In genomic region chr14:120391701-120392100, GRCm38 (mm10) we compare ENCODE assay signal across 13 mouse cellular contexts.
A peak's percentile ranks its signal among the peaks of the same experiment; 100 is the strongest.
DNase-seq lines count a peak whose midpoint lies in the region; ATAC-seq and TF ChIP-seq lines count a peak whose summit lies in the region.
"Had no signal": no experiment of that assay in that cellular context is flagged by ENCODE, and none has a peak within 500 bp of the region (broad histone marks: within the 10 kb centered on the region; RNA-seq: fewer than 3 reads in every experiment).

No protein-coding gene starts in this region.

- TF ChIP-seq POLR2A in olfactory bulb, adult 2 months (IDR thresholded peaks at IDR 0.05; ENCODE audit: insufficient read depth, low read depth, low read length), result no peak

- WGBS in heart, embryonic 13.5 days, result 70% methylated on average over 10 of the region's 10 CpGs
- 39% methylated on average over 10 of the region's 10 CpGs for WGBS in olfactory bulb, adult 2 months

- no peak for DNase-seq in heart, adult 9 months (ENCODE audit: low spot score in 2 of 2)
- peak; percentile 36 to 83 for DNase-seq in layer of hippocampus, adult 2 months (ENCODE audit: low spot score in 2 of 2)
- no peak for DNase-seq in kidney, postnatal 14 days
- no peak for DNase-seq in kidney, postnatal 25 days
- no peak for DNase-seq in lung, postnatal 4 days
- DNase-seq: adrenal gland, postnatal 10 days; cerebellum, adult 8-10 months; heart, adult 18-20 months had no signal

- no peak for ATAC-seq in heart, embryonic 13.5 days (ENCODE audit: extremely low read depth, insufficient number of reproducible peaks, low FRiP score, low TSS enrichment)
- peak; percentile 83 for ATAC-seq in frontal cortex, adult (ENCODE audit: low TSS enrichment)

- no peak overlapping the region for H3K4me3 ChIP-seq in heart, embryonic 13.5 days
- H3K4me3 ChIP-seq in layer of hippocampus, adult 2 months, result peak overlapping the region; percentile 3; the same call in 1 of the 2 replicates
- no peak overlapping the region for H3K4me3 ChIP-seq in olfactory bulb, adult 2 months (ENCODE audit: insufficient read depth, low read depth, low read length)
- H3K4me3 ChIP-seq: limb, embryonic 12.5 days; stomach, embryonic 15.5 days had no signal

- H3K9ac ChIP-seq in heart, embryonic 13.5 days, result no peak overlapping the region
- H3K9ac ChIP-seq: limb, embryonic 12.5 days; stomach, embryonic 15.5 days had no signal

- H3K9me3 ChIP-seq in heart, embryonic 13.5 days, result 0 out of 2 replicates have a peak, but pooled peaks cover 4% of the 10 kb centered on the region
- H3K9me3 ChIP-seq: stomach, embryonic 15.5 days had no signal

- no peak for TF ChIP-seq CTCF in layer of hippocampus, adult 2 months (conservative IDR thresholded peaks at IDR 0.05)
- no peak for TF ChIP-seq CTCF in olfactory bulb, adult 2 months (IDR thresholded peaks at IDR 0.05; ENCODE audit: insufficient read depth, low read depth, low read length)

- H3K27ac ChIP-seq in heart, embryonic 13.5 days (replicated peaks), result 0 out of 2 replicates have a peak overlapping the region, but pooled peaks have one; percentile 13
- H3K27ac ChIP-seq in layer of hippocampus, adult 2 months, result peak overlapping the region; percentile 86
- H3K27ac ChIP-seq in olfactory bulb, adult 2 months (ENCODE audit: insufficient read depth, low read depth, low read length), result peak overlapping the region; percentile 75
- H3K27ac ChIP-seq: limb, embryonic 12.5 days; stomach, embryonic 15.5 days had no signal

- peaks cover 42% of the 10 kb centered on the region for H3K4me1 ChIP-seq in heart, embryonic 13.5 days
- H3K4me1 ChIP-seq in olfactory bulb, adult 2 months (ENCODE audit: control insufficient read depth, insufficient read depth, low read length), result peaks cover 14% of the 10 kb centered on the region

- no peaks in the 10 kb centered on the region for H3K27me3 ChIP-seq in heart, embryonic 13.5 days (replicated peaks)
- H3K27me3 ChIP-seq: limb, embryonic 12.5 days; stomach, embryonic 15.5 days had no signal

- H3K4me2 ChIP-seq in heart, embryonic 13.5 days, result no peak overlapping the region
- H3K4me2 ChIP-seq: limb, embryonic 12.5 days; stomach, embryonic 15.5 days had no signal

- peaks cover 66% of the 10 kb centered on the region for H3K36me3 ChIP-seq in heart, embryonic 13.5 days

Comparison
In these comparisons a context has a peak if more than half of its experiments do, and no peak if none do; other contexts are left out.
1. H3K27ac ChIP-seq: peak in every context shown above with its lines; median percentile 86 in layer of hippocampus, adult 2 months; 75 in olfactory bulb, adult 2 months; 13 in heart, embryonic 13.5 days.
2. DNase-seq: peak in layer of hippocampus, adult 2 months (2 of 2); none in heart, adult 9 months (0 of 2), kidney, postnatal 14 days (single experiment), kidney, postnatal 25 days (0 of 2) and lung, postnatal 4 days (0 of 2).